Mouse (Mus musculus): ENCODE data around the gene Dcpp2. TPM values are rescaled to one million over a fixed set of nuclear protein-coding genes. Genes with fewer than 3 reads are reported as not detected.

Dcpp2 gene
- not detected for polyA plus RNA-seq (2017; shearing (Covaris generic))

GRCm38 (mm10) chr17:23880576-23880975, at the start of gene Dcpp2, which contains the start of gene Dcpp1:
Dcpp2 (plus strand) TSS chr17:23880880.
Dcpp1 (plus strand) TSS chr17:23880876.

GRCm38 (mm10) chr17:23836006-23836575, 44.6 kb upstream of the Dcpp2 start, which contains the start of gene Prss33:
Prss33 (minus strand) TSS chr17:23836056.

GRCm38 (mm10) chr17:23843812-23844273, 36.8 kb upstream of the Dcpp2 start, which contains the start of the genes Prss32 and Prss41:
Prss32 (plus strand) TSS chr17:23843855.
Prss41 (minus strand) TSS chr17:23844172.

GRCm38 (mm10) chr17:23867756-23868155, 12.9 kb upstream of the Dcpp2 start, which contains the start of gene Prss21:
Prss21 (plus strand) TSS chr17:23868056.

GRCm38 (mm10) chr17:23917158-23917557, 36.5 kb downstream of the Dcpp2 start, which contains the start of gene Dcpp3:
Dcpp3 (plus strand) TSS chr17:23917458.

GRCm38 (mm10) chr17:23941372-23941771, 60.7 kb downstream of the Dcpp2 start, which contains the start of gene Sbp:
Sbp (plus strand) TSS chr17:23941672.

Other genes with a start within 250 kb of the Dcpp2 start
- not detected for gene Mmp25, start 235.6 kb upstream of the Dcpp2 start, polyA plus RNA-seq (2017; shearing (Covaris generic))
- gene Bicdl2, start 220.4 kb upstream of the Dcpp2 start, polyA plus RNA-seq (2017; shearing (Covaris generic)): not detected
- 46.7 TPM for gene Hcfc1r1, start 207.3 kb upstream of the Dcpp2 start, polyA plus RNA-seq (2017; shearing (Covaris generic))
- 35.4 TPM for gene Thoc6, start 207.0 kb upstream of the Dcpp2 start, polyA plus RNA-seq (2017; shearing (Covaris generic))
- gene Tnfrsf12a, start 203.4 kb upstream of the Dcpp2 start, polyA plus RNA-seq (2017; shearing (Covaris generic)): 38.8 TPM
- gene Cldn6, start 201.6 kb upstream of the Dcpp2 start, polyA plus RNA-seq (2017; shearing (Covaris generic)): not detected
- gene Cldn9, start 196.9 kb upstream of the Dcpp2 start, polyA plus RNA-seq (2017; shearing (Covaris generic)): not detected
- 0.27 TPM for gene 1520401A03Rik, start 158.1 kb upstream of the Dcpp2 start, polyA plus RNA-seq (2017; shearing (Covaris generic))
- gene Pkmyt1, start 154.5 kb upstream of the Dcpp2 start, polyA plus RNA-seq (2017; shearing (Covaris generic)): 57.3 TPM
- 1.00 TPM for gene Paqr4, start 140.0 kb upstream of the Dcpp2 start, polyA plus RNA-seq (2017; shearing (Covaris generic))
- 0.81 TPM for gene Kremen2, start 135.0 kb upstream of the Dcpp2 start, polyA plus RNA-seq (2017; shearing (Covaris generic))
- 23.4 TPM for gene Flywch1, start 109.3 kb upstream of the Dcpp2 start, polyA plus RNA-seq (2017; shearing (Covaris generic))
- not detected for gene Flywch2, start 94.8 kb upstream of the Dcpp2 start, polyA plus RNA-seq (2017; shearing (Covaris generic))
- 1,111 TPM for gene Srrm2, start 90.3 kb upstream of the Dcpp2 start, polyA plus RNA-seq (2017; shearing (Covaris generic))
- gene Elob, start 51.7 kb upstream of the Dcpp2 start, polyA plus RNA-seq (2017; shearing (Covaris generic)): 324 TPM
- not detected for gene Prss33, start 44.8 kb upstream of the Dcpp2 start, polyA plus RNA-seq (2017; shearing (Covaris generic))
- gene Prss32, start 37.0 kb upstream of the Dcpp2 start, polyA plus RNA-seq (2017; shearing (Covaris generic)): not detected
- gene Prss41, start 36.7 kb upstream of the Dcpp2 start, polyA plus RNA-seq (2017; shearing (Covaris generic)): not detected
- not detected for gene Prss21, start 12.8 kb upstream of the Dcpp2 start, polyA plus RNA-seq (2017; shearing (Covaris generic))
- not detected for gene Dcpp1, start within 50 bp of the Dcpp2 start, polyA plus RNA-seq (2017; shearing (Covaris generic))
- gene Dcpp3, start 36.6 kb downstream of the Dcpp2 start, polyA plus RNA-seq (2017; shearing (Covaris generic)): not detected
- gene Sbp, start 60.8 kb downstream of the Dcpp2 start, polyA plus RNA-seq (2017; shearing (Covaris generic)): not detected
- not detected for gene Sbpl, start 74.4 kb downstream of the Dcpp2 start, polyA plus RNA-seq (2017; shearing (Covaris generic))
- gene Prss30, start 99.7 kb downstream of the Dcpp2 start, polyA plus RNA-seq (2017; shearing (Covaris generic)): not detected
- gene Prss22, start 117.2 kb downstream of the Dcpp2 start, polyA plus RNA-seq (2017; shearing (Covaris generic)): not detected
- 0.27 TPM for gene Prss27, start 157.3 kb downstream of the Dcpp2 start, polyA plus RNA-seq (2017; shearing (Covaris generic))
- gene Kctd5, start 192.6 kb downstream of the Dcpp2 start, polyA plus RNA-seq (2017; shearing (Covaris generic)): 29.6 TPM

All from naive thymus-derived CD4-positive, alpha-beta T cell, adult 5 months (primary cell).